Mouse (Mus musculus): ENCODE data around the gene Nxf1.
"Not testable (repeated sequence)": the region's sequence is repeated elsewhere in the genome, so short reads cannot be mapped to it uniquely, and the experiment has no call there.

The Nxf1 gene

DNA sequence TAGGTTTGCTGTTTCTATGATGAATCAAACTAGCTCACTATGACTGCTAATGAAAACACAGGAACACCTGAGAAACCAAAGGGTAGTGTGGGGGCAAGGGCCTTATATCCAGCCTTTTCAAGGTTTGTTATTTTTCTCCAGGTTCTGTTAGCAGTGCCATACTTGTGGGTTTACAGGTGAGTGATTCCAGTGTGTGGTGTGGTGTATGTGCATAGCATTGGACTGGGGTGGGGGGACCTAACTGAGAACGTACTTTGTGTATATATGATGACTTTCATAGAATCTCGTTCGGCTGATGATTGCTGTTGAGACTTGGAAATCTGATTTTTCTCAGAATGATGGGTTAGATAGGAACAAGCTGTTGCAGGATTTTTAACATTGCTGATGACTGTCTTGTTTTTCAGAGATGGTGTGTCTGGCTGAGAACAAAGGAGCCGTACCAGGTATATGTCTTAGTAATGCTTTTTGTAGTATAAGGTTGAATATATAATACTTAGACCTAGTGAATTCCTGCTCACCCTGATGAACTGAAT, 31.7 kb upstream of the Nxf1 start:
- no peak for DNase-seq

DNA sequence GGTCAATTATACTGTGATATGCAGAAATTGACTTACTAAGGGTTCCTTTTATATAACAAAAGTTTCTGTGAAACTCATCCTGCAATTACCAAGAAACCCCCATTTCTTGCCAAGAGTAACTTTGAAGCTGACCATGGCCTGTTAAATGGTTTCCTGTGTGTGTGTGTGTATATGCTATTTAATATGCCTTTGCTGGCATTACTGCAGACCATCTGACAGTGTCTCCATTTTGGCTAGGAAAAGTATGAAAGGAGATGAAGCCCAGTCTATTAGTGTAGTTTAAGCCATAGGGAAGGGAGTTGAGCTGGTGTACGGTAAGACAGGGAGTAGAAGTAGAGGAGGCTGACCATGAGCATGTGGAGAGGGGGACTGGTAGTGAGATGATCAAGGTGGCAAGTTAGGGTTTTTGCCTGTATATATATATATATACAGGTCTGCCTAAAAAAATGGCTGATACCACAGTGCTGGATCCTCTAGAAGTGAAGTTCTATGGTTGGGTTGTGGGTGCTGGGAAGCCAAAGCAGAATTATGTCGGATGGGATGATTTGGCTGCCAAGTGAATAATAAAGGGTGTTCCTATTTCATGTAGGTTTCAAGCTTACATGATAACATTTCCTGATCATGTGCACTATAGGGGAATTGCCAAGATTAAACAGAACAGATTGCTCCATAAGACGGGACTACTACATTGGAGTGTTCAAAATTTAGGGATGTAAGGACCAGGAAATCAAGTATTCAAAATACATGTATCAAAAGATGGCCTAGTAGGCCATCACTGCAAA, 30.1 kb upstream of the Nxf1 start:
- DNase-seq: no peak

DNA sequence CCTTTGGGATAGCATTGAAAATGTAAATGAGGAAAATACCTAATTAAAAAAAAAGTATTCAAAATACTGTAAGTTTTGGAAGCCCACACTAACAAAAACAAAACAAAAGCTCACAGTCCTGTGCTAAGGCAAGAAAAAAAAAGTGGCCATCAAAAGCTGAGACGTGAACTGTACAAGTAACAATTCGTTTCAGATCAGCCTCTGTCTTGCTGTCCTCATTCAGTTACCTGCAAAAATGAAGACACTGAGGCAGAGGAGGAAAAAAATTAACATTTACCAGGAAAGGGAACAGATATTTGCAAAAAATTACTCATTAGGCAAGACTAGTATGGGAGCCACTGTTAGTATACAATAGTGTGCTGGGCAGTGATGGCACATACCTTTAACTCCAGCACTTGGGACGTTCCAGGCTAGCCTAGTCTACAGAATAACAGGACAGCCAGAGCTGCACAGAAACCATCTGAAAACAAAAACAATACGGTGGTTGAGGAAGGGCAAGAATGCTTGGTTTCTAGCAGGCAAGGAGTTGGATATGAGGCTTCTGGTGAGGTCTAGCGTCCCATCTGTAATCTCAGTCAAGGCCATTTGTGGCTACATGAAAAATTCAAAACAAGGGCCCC, 29.3 kb upstream of the Nxf1 start:
- no peak for DNase-seq

DNA sequence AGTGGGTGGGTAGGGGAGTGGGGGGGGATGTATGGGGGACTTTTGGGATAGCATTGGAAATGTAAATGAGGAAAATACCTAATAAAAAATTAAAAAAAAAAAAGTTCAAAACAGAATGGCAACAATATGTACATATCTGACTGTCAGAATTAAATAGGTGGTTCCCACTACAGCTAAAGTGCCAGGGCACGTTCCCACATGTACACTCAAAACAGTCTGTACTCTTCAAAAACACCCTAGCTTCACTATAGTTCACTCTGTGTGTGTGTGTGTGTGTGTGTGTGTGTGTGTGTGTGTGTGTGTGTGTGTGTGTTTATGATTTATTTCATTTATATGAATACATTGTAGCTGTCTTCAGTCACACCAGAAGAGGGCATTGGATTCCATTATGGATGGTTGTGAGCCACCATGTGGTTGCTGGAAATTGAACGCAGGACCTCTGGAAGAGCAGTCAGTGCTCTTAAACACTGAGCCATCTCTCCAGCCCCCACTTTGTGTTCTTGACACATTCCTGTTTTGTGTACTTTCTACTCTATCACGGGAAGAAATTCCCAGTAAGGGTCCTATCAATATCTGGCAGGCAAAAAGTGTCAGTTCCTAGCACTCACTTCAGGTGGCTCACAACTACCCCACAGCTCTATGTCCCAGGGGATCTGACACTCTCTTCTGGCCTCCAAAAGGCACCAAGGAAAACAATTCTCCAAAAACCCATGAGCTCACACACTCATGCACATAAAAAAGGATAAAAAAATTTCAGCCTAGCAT, 28.4 kb upstream of the Nxf1 start:
- DNase-seq: not testable (repeated sequence)

DNA sequence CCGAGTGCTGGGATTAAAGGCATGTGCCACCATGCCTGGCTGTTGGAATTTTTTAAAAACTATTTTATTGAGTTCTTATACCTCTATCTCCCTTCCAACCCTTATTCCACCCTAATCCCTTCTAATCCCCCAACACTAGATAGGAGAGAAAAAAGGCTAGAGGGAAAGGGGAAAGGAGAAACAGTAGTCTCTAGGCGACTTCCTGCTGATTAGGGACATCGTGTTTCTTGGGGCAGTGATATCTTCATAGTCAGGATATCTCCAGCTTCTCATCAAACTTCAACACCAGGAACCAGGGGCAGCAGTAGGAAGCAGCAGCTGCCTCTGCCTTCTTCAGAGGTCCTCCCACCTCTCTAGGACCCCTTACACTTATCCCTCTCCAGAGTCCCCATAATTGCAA, 22.5 kb upstream of the Nxf1 start:
- DNase-seq: no peak

DNA sequence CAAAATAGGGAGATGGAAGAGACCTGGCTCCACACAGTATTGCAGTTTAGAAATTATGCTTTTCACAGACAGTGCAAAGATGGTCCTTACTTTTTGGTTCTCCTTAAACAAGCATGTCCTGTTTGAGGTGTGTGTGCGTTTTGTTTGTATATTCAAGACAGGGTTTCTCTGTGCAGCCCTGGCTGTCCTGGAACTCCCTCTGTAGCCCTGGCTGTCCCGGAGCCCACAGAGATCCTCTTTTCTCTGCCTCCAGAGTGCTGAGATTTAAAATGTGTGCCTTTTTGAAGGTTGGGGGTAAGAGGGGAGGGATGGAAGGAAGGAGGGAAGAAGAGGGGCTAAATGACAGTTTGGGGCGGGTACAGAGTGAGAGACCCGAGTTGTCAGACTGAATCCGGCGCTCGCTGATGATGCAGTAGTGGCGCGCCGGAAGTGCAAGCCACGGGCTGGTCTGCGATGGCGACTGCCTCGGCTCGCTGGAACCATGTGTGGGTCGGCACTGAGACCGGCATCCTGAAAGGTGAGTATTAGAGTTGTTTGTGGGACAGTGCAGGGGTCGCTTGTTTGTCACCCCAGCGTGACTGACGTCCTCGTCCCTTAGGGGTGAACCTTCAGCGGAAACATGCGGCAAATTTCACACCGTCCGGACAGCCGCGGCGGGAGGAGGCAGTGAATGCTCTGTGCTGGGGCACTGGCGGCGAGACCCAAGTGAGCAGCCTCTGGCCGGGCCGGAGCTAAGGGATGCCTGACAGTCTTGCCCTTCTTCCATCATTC, 21.3 kb upstream of the Nxf1 start, which contains the start of gene Wdr74:
Gene Wdr74, plus strand, starts transcription at position 439 of the 771 bp plus-strand sequence.
- peak; percentile 96 for DNase-seq

DNA sequence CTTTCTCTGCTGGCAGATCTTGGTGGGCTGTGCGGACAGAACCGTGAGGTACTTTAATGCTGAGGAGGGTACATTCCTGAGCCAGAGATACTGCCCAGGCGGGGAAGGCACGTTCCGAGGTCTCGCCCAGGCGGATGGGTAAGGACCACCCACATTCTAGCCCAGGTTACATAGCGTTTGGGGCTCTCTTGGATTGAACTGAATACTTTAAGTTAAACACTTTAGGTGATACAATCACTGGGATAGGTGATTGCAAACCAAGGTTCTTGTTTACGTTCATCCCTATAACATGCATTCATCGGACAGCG, 20.8 kb upstream of the Nxf1 start:
- DNase-seq: no peak

DNA sequence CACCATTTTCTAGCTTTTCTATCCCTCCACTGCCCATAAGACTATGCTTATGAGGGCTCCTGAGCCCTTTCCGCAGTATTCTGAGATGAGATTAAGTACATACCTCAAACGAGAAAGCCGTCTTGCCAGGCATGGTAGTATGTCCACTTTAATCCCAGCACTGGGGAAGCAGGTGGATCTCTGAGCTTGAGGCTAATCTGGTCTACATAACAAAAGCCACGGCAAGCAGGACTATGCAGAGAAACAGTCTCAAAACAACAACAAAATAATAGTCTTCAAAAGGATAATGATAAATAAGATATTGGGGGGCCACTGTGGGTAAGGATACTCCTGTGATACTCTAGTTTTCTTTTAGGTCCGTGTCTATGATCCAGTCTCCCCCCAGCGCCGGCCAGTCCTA, 18.0 kb upstream of the Nxf1 start:
- DNase-seq: no peak

DNA sequence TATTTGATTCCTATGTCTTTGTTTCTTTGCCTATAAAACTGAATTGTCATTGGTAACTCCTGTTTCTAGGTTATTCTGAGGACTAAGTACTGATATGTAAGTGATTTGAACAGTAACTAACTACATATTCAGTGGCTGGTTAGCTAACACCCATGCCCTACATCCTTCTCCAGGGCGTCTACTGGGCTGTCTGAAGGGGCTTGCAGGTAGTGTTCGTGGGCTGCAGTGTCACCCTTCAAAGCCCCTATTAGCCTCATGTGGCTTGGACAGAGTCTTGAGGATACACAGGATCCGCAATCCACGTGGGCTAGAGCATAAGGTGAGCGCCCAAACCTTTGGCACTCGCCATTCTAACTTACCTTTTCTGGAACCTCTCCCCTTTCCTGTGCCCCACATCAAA, 17.2 kb upstream of the Nxf1 start:
- DNase-seq: no peak

DNA sequence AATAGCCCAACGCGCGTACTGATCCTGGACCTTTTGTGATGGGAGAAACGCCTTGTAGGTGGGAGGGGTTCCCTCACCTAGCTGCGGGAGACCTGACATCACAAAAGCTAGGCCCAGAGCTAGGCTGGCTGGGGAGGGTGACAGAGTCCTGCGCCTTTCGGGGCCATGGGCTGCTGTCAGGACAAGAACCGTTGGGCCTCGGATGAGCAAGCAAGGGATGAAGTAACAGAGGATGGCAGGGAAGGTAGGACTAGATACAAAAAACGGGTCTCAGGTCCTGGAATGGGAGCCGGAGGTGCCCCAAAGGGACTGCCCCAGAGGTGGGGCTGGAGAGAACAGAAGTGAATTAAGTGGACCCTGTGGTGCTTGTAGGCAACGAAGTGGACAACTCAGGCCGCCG, 16.3 kb upstream of the Nxf1 start, which contains the start of gene 1700092M07Rik:
Gene 1700092M07Rik, plus strand, starts transcription at position 116 of the 400 bp plus-strand sequence.
- no peak for DNase-seq

DNA sequence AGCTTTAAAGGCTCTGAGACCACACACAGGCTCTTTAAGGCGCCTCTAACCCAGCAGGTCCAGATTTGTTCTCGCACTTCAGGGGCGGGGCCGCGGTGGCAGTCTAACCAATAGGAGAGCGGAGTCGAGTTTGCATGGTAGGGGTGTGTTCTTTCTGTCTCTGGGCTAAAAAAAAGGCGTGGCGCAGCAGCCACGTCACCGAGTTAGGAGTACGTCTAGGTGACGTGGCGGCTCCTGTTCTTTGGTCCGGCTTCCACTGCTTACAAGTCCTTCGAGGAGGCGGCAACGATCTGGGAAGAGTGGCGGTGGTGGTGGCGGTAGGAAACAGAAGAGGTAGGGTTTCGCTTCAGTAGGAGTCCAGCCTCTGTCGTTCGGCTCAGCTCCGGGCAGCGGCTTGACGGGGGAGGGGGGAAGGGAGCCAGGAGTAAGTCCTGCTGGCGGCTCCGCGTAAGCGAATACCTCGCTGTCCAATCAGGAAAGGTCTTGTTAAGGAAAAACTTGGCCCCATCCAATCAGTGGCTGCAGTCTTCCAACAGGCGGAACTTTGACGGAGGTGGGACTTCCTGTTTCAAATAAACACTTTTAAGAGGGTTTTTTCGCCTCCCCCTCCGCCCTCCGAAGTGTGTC, 15.5 kb upstream of the Nxf1 start, which contains the start of gene Stx5a:
Gene Stx5a, plus strand, starts transcription at position 171 of the 627 bp plus-strand sequence.
- DNase-seq: peak; percentile 99

DNA sequence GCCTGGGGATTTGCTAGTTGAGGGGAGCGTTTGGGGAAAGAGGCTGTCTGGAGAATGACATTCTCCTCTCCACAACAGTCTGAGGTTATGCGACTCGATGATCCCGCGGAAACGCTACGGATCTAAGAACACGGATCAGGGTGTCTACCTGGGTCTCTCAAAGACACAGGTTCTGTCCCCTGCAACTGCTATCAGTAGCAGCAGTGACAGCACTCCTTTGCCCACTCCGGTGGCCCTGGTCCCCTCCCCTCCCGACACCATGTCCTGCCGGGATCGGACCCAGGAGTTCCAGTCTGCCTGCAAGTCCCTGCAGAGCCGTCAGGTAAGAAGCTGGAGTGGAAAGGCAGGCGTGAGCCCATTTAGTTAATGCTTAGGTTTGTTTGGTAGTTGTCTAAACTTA, 14.7 kb upstream of the Nxf1 start:
- DNase-seq: no peak

DNA sequence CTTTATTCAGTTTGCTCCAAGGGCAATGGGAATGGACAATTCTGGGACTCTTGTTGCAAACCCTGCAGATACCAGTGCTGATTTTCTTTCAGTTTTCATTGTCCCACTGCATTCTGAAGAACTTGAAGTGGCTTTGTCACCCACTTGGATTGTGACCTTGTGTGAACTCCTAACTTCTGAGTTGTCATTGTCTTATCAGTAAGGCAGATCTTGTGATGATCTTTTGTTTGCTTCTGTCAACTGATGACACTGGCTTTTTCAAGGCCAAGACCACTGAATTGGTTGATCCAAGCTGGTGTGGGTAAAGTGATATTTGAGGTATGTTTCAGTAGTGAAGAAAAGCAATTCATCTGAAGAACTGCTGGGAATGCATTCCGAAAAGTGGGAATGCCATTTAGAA, 11.5 kb upstream of the Nxf1 start:
- DNase-seq: no peak

DNA sequence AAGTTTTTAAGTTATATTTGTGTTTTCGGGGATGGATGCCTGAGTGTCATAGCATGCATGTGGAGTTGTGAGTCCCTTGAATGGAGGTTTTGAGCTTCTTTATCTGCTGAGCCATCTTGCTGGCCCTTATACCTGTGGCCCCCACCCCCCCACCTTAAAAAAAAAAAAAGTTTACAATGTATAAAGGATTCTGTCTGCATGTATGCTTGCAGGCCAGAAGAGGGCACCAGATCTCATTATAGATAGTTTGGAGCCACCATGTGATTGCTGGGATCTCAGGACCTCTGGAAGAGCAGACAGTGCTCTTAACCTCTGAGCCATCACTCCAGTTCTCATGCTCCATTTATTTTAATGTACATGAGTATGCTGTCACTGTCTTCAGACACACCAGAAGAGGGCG, 9.5 kb upstream of the Nxf1 start:
- DNase-seq: no peak

DNA sequence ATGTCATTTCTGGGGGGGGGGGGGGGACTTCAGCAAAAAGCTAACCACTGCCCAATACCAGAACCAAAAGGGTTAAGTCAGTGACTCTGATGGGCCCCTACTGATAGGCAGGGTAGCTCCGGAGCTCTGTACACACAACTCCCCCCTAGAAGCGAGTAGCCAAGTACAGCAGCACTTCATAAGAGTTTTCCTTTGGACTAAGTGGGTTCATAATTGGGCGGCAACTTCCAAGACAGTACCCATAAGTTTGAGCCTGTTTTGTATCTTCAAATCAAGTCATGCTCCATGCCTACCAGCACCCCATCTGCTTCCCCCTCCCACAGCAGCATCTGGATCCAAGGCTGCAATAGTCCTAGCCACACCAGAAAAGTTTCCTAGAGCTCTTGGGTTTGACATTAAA, 1.2 kb upstream of the Nxf1 start:
- DNase-seq: no peak

DNA sequence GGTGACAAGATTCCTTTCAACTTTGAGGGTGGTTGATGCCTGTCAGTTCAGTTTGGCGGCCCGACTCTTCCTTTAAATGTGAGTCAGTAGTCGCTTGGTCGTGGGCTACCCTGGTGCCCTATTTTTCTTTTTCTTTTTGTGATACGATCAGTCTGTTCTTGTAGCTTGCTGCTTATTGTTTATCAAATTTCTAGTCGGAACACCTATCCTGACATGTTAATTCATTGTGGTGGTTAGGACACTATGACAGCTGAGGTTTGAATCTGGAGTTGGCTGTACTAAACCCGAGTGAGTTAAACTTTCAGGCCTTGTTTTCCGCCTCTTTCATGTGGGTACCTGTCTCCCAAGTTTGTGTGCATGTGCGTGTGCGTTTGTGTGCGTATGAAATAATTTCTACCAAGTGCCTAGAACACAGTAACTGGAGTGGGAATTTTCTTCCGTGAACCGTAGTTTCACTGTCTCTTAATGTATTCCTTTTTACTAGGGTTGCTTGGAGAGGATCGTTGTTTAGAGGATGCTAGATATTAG, 662 bp downstream of the Nxf1 start:
- DNase-seq: no peak

DNA sequence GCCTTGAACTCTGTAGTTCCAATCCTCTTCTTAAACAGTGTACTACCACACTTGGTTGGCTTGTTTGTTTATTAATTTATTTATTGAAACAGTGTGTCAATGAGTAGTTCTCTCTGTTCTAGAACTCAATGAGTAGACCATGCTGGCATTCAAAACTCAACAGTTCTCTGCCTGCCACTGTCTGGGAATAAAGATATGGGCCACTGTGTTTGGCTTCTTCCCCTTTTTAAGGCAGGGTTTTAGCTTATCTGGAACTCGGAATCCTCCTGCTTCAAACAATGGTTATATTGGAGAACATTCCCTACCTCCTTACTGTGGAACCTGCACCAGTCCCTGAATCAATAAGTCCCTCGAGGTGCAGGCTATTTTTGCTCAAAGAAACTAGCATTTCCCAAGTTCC, 2.0 kb downstream of the Nxf1 start:
- no peak for DNase-seq

DNA sequence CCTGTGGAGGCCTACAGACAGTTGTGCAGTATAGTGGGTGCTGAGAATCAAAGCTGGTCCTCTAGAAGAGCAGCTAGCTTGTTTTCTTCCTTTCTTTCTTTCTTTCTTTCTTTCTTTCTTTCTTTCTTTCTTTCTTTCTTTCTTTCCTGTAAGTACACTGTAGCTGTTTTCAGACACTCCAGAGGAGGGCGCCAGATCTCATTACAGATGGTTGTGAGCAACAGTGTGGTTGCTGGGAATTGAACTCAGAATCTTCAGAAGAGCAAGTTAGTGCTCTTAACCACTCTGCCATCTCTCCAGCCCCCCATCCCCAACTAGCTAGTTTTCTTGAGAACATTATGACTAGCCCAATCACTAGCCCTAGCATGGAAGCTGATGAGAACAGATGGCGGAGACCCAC, 3.9 kb downstream of the Nxf1 start:
- peak; percentile 14 for DNase-seq

DNA sequence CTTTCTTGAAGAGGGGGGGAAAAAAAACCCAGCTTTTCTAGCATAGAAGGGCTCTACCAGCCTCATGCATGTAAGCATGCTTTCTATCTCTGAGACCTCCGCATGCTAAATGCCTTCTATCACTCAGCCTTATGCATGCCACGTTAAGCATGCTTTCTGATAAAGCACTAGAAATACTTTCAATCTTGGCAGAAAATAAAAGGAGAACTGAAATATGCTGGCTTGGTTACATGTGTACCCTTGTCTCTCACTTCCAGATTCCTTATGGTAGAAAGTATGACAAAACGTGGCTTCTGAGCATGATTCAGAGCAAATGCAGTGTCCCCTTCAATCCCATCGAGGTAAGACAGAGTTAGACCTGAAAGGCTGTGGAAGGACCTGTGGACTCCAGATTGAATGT, 6.4 kb downstream of the Nxf1 start:
- DNase-seq: no peak

DNA sequence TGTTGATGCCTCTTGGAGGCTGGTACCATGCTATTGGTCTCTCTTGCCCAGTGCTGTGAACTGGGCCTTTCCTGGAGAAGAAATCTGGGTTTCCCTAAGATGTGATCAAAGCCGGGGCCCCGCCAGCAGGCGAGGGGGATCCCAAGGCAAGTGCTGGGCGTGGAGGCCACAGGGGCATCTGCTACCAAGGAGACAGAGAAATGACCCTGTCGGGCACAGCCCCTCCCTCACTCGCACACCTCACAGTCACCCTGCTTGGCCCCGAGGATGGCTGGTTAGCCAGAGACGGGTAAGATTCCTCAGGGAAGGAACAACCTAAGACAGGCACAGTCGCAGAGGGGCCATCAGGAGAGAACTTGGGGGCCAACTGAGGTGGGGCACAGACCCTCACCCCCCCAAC, 8.7 kb downstream of the Nxf1 start:
- DNase-seq: no peak

DNA sequence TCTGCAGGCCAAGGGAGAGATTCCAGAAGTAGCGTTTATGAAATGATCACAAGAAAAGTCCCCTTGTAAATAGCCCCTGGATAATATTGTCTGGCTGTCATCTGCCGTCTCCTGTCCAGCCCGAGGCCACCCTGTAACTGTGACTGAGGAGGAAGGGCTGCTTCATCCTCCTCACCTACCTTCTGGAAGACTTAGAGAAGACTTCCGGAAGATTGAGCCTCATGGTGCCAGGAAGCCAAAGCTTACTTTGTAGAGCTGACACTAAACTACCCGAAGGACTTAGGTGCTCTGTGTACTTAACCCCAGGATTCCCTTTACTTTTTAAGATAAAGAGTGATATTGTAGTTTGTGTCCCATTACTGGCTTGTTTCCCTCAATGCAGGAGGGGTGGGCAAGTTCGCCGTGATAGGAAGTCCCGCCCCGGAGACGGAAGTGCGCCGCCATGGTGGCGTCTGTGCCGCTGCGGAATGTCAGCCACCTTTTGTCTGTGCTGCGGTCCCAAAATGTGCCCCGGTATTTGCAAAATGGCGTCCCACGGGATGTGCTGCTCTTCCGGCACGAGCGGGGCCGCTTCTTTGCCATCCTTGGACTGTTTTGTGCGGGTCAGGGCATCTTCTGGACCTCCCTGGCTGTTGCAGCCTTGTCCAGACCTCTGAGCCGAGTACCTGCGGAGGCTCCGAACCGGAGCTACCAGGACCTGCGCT, 13.8 kb downstream of the Nxf1 start, which contains the start of gene Tmem223:
Gene Tmem223, plus strand, starts transcription at position 430 of the 704 bp plus-strand sequence.
- DNase-seq: peak; percentile 87
